Mouse (Mus musculus) testis, adult 2 months (tissue): ENCODE results near the gene Fshr. TPM values are rescaled to one million over a fixed set of nuclear protein-coding genes. Genes with fewer than 3 reads are reported as not detected.

Experiments
- H3K27ac ChIP-seq: fragments of 200-500 bp; 2 replicates; pipeline ENCODE4 v1.5.1; 2012; ENCODE audit warnings: low read depth, low read length; ENCODE audit not compliant: control insufficient read depth, insufficient read depth
- H3K27me3 ChIP-seq: fragments of 200-500 bp; 2 replicates; pipeline ENCODE4 v1.6.1; 2012; ENCODE audit warnings: mild to moderate bottlenecking, low read length, moderate library complexity; ENCODE audit not compliant: control insufficient read depth, insufficient read depth
- H3K36me3 ChIP-seq: fragments of 200-500 bp; 2 replicates; pipeline ENCODE4 v1.6.1; 2012; ENCODE audit warnings: mild to moderate bottlenecking, low read length; ENCODE audit not compliant: control insufficient read depth, insufficient read depth
- H3K4me1 ChIP-seq: fragments of 200-500 bp; 2 replicates; pipeline ENCODE4 v1.6.1; 2012; ENCODE audit warnings: low read length; ENCODE audit not compliant: control insufficient read depth, insufficient read depth
- H3K4me3 ChIP-seq: fragments of 200-500 bp; 2 replicates; pipeline ENCODE4 v1.5.1; 2012; ENCODE audit warnings: low read depth, mild to moderate bottlenecking, low read length, moderate library complexity, mixed read lengths; ENCODE audit not compliant: control insufficient read depth
- CTCF ChIP-seq: fragments of 200-500 bp; IDR thresholded peaks from 2 replicates; pipeline ENCODE4 v1.5.1; 2012; ENCODE audit warnings: low read depth, mild to moderate bottlenecking, inconsistent platforms, low read length, moderate library complexity; ENCODE audit not compliant: control insufficient read depth, insufficient read depth, insufficient replicate concordance
- POLR2A ChIP-seq: fragments of 200-500 bp; IDR thresholded peaks from 2 replicates; pipeline ENCODE4 v1.6.1; 2012; ENCODE audit warnings: low read depth, mild to moderate bottlenecking, inconsistent platforms, low read length, moderate library complexity; ENCODE audit not compliant: control insufficient read depth
- polyA plus RNA-seq: library from polyadenylated mRNA; depleted of rRNA; stranded (reverse); fragments of >200 nt; gene quantifications from 2 replicates; pipeline ENCODE4 v1.2.3, GENCODE M21; 2012

The Fshr gene
- polyA plus RNA-seq, 1 experiment, result 2.4 TPM

DNA sequence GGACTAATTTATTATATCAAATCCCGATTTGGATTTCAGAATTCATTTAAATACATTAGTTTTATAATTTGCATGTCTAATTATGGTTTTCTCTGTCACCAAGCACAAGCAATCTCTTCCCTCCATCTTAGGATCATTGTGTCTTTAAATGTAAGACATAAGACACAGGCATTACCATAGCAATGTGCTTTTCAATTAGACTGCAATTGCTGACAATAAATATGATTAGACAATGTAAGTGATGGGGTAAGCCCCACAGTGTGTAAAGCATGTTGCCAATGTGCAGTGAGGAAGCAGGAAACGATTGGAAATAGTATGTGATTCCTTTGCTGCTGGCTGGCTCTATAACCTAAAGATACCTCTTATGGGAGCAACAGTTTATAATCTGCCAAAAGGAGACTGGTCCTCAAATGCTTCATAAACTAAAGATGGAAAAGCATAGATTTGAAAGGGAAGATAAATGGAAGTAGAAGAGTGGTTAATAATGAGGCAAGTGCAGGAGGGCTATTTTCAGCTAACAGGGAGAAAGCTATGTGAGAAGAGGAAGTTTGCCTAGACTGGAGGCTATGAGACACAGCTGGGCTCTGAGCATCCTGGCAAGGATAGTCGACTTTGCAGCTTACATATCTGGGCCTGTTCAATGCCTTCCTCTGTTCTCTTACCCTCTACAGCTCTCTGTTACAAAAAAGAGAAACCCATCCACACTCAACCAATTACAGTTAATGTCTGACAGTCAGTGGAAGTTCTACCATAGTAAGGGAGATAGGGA is 136.0 kb downstream of the Fshr start:
- no peaks in the 10 kb centered on the region for H3K27me3 ChIP-seq
- H3K27ac ChIP-seq, result no peak overlapping the region
- H3K36me3 ChIP-seq, result no peaks in the 10 kb centered on the region
- TF ChIP-seq POLR2A (no peak), CTCF (no peak)
- H3K4me3 ChIP-seq, result no peak overlapping the region
- no peaks in the 10 kb centered on the region for H3K4me1 ChIP-seq

DNA sequence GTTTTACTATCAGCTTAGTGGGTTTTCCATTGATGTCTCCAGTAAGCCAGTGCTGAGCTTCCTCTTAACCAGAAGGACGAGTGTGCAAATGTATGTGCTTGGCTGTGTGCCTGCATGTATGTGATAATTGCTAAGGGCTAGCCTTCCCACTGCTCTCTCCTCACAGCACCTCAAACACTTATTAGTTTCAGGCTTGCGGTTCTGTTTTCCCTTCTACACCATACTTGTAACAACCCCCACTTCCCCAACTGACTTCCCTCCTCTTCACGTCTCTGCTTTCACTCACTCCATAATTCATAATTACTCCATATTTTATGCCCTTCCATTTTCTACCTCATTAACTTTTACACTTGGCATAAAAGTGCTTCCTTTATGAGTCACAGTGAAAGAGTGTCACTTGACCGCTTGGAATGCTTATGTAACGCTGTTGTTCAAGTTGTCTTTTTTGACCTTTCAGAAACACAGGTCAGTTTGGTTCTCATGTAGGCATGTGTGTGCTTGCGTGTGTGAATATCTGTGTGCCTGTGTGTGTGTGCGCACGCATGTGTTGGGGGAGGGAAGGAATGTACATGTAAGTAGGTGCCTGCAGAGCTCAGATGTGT is 138.0 kb downstream of the Fshr start:
- Histone ChIP-seq H3K27ac (no peak overlapping the region), H3K27me3 (no peaks in the 10 kb centered on the region), H3K36me3 (no peaks in the 10 kb centered on the region), H3K4me1 (no peaks in the 10 kb centered on the region), H3K4me3 (no peak overlapping the region)
- TF ChIP-seq CTCF, result no peak
- no peak for TF ChIP-seq POLR2A

DNA sequence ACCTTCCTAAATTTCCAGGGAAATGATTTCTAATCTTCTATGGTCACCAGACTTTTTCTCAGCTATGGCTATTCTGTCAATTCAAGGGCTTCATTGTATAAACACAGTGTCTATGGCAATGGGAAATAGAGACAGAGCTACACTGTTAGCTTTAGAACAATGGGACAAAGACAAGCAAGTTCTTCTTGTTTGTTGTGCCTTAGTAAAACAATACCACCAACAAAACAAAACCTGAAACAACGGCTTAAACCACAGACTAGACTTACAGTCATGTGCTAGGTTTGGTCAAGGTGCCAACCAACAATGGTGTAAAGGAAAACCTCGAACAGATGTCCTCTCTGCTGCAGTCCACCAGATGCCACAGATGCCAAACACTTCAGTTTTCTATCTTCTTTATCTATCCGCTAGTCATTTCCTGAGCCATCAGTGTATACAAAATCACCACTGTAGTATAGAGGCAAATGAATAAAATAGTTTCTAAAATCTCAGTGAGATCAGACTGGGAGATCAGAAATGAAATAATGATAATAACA is 149.4 kb downstream of the Fshr start:
- H3K36me3 ChIP-seq, result no peaks in the 10 kb centered on the region
- no peaks in the 10 kb centered on the region for H3K4me1 ChIP-seq
- H3K27ac ChIP-seq, result no peak overlapping the region
- H3K4me3 ChIP-seq, result no peak overlapping the region
- H3K27me3 ChIP-seq, result no peaks in the 10 kb centered on the region
- no peak for TF ChIP-seq POLR2A
- TF ChIP-seq CTCF, result no peak

DNA sequence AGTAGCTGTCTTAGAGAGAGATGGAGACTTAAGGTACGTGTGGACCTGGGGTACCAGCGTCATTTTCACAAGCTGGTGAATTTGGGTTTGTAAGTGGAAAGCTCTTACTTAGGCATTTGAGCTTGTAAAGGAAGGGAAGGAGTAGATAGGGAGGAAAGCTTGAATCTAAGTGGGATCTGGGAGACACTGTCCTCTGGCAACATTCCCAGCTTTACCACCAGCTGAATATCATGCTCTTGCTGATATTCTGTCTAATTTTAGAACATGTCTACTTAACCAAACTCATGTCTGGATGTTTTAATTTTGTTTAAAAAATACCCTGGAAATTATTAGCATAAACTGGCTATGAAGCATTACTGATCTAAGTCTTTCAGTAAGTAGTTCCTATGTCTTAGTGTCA is 151.4 kb downstream of the Fshr start:
- Histone ChIP-seq H3K36me3 (no peaks in the 10 kb centered on the region), H3K27me3 (no peaks in the 10 kb centered on the region), H3K4me1 (no peaks in the 10 kb centered on the region), H3K4me3 (no peak overlapping the region), H3K27ac (no peak overlapping the region)
- TF ChIP-seq POLR2A (no peak), CTCF (no peak)

DNA sequence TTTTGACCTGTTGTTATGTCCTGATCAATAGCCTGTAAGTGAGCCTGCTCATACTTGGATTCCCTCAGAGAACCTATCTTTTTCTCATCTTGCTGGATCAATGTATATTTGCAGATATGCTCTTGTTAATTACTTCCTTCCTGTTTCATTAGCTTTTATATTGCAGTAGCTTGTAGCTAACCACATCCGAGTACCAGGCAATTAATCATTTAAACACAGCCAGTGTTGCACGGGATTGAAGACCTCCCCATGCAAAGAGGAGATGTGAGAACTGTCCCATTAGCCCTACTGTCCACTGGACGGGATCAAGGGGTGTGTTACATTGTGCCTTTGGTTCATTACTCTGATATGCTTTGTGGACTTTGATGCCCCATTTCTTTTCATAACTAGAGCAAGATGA is 154.5 kb downstream of the Fshr start:
- H3K36me3 ChIP-seq, result no peaks in the 10 kb centered on the region
- H3K27ac ChIP-seq, result no peak overlapping the region
- H3K4me3 ChIP-seq, result no peak overlapping the region
- H3K4me1 ChIP-seq, result no peaks in the 10 kb centered on the region
- TF ChIP-seq POLR2A (no peak), CTCF (no peak)
- H3K27me3 ChIP-seq, result no peaks in the 10 kb centered on the region

DNA sequence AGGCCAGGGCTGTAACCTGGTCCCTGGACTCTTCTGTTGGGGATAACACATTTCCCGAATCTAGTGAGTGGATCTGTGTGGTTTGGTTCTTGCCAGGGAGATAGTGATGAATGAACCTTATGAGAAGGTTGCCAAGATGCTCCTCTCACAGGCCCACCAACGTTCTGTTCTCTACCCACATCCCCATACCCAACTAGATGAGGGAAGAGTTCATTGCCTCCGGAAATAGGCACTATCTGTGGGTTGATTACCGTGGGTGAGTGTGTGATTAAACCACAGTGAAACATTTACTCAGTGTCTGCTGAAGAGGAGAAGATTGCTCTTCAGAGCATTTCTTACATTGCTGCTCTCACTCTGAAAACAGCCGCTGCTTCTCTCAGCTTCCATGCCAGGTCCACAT is 163.8 kb downstream of the Fshr start:
- no peak for TF ChIP-seq CTCF
- TF ChIP-seq POLR2A, result no peak
- no peaks in the 10 kb centered on the region for H3K27me3 ChIP-seq
- no peak overlapping the region for H3K27ac ChIP-seq
- no peak overlapping the region for H3K4me3 ChIP-seq
- no peaks in the 10 kb centered on the region for H3K4me1 ChIP-seq
- no peaks in the 10 kb centered on the region for H3K36me3 ChIP-seq

DNA sequence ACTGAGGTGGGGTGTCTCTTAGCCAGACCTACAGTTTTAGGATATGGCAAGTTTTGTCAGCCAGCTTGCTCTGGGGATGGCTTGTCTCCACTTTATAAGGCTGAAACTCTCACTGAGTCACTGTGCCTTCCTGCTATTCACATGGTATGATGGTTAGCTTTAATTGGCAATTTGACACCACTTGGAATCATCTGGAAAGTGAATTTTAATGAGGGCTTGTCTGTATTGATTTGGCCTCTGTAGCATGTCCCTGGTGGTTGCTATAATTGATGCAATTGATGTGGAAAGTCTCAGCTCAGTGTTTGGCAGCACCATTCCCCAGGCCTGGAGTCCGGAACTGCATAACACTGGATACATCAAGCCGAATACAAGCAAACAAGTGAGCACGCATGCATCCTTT is 164.4 kb downstream of the Fshr start:
- Histone ChIP-seq H3K4me1 (no peaks in the 10 kb centered on the region), H3K27me3 (no peaks in the 10 kb centered on the region), H3K36me3 (no peaks in the 10 kb centered on the region), H3K4me3 (no peak overlapping the region), H3K27ac (no peak overlapping the region)
- TF ChIP-seq POLR2A (no peak), CTCF (no peak)
